Mouse (Mus musculus) forebrain, embryonic 11.5 days (tissue): ENCODE measurements around the gene Gstm5. TPM values are rescaled to one million over a fixed set of nuclear protein-coding genes. Genes with fewer than 3 reads are reported as not detected.
A peak's percentile ranks its signal among the peaks of the same experiment; 100 is the strongest.

Experiments
- ATAC-seq: fragments of 200-750 bp; cut with Nextera tagmentation; replicated peaks from 2 replicates; pipeline ENCODE4 v1.8.0; 2017; ENCODE audit warnings: moderate TSS enrichment; ENCODE audit not compliant: low FRiP score
- DNase-seq: peaks from one replicate; pipeline ENCODE4 v3.0.0-alpha.2; 2017; ENCODE audit warnings: low spot score
- H3K27ac ChIP-seq: fragments of 300-500 bp; sonication (generic); 2 replicates; pipeline ENCODE4 v1.5.1; 2014; ENCODE audit warnings: low read depth, low read length
- H3K27me3 ChIP-seq: fragments of 300-500 bp; sonication (generic); 2 replicates; pipeline ENCODE4 v1.6.1; 2014; ENCODE audit warnings: mild to moderate bottlenecking, low read length, mixed read lengths; ENCODE audit not compliant: control insufficient read depth, insufficient read depth
- H3K36me3 ChIP-seq: fragments of 300-500 bp; sonication (generic); 2 replicates; pipeline ENCODE4 v1.6.1; 2014; ENCODE audit warnings: mild to moderate bottlenecking, low read length, moderate library complexity, mixed read lengths; ENCODE audit not compliant: control insufficient read depth, insufficient read depth
- H3K4me1 ChIP-seq: fragments of 300-500 bp; sonication (generic); replicated peaks from 2 replicates; pipeline ENCODE4 v1.6.1; 2014; ENCODE audit warnings: low read length, mixed read lengths; ENCODE audit not compliant: control insufficient read depth, insufficient read depth
- H3K4me2 ChIP-seq: fragments of 300-500 bp; sonication (generic); 2 replicates; pipeline ENCODE4 v1.6.1; 2014; ENCODE audit warnings: low read depth, mild to moderate bottlenecking, low read length, moderate library complexity, mixed read lengths; ENCODE audit not compliant: severe bottlenecking
- H3K4me3 ChIP-seq: fragments of 300-500 bp; sonication (generic); 2 replicates; pipeline ENCODE4 v1.5.1; 2014; ENCODE audit warnings: low read depth, low read length
- H3K9ac ChIP-seq: fragments of 300-500 bp; sonication (generic); 2 replicates; pipeline ENCODE4 v1.6.1; 2014; ENCODE audit warnings: low read length
- H3K9me3 ChIP-seq: fragments of 300-500 bp; sonication (generic); 2 replicates; pipeline ENCODE4 v1.6.1; 2016; ENCODE audit warnings: low read length, mixed read lengths; ENCODE audit not compliant: control insufficient read depth
- WGBS: fragments of 180-500 bp; shearing (Covaris S2); extraction: QIAGEN DNeasy Blood & Tissue Kit; methylation state at CpG from one replicate; pipeline ENCODE4 v1.1.7; 2014; 5-methylcytosine and 5-hydroxymethylcytosine counted together
- polyA plus RNA-seq: library from polyadenylated mRNA; unstranded; fragments of >200 nt; fragmentation: Nextera tagmentation; extraction: Ambion mirVana; gene quantifications from 2 replicates; pipeline ENCODE4 v1.2.1, GENCODE M21; 2014

Gene Gstm5
- polyA plus RNA-seq, 1 experiment from 2014 or later: 222 TPM

DNA sequence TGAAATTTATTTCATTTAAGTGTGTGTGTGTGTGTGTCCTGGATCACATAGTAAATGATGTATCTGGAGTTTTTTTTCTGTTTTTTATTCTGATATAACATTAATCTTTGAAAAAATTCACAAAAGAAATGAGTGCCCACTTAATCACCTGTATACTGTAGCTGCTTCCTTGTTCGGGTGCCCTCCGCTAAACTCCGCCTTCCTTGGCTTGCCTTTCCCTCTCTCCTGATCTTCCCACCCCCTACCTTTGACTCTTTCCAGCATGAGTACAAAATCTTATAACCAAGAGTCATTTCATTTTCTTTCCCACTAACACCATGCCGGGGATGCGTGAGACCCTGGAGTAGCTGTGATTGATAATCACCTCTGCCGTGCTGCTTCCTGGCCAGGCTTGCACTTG lies 36.5 kb downstream of the Gstm5 start:
- H3K36me3 ChIP-seq: no peaks in the 10 kb centered on the region
- no peak overlapping the region for H3K4me2 ChIP-seq
- H3K4me1 ChIP-seq: no peaks in the 10 kb centered on the region; the same call in 1 of the 2 replicates
- H3K9ac ChIP-seq: no peak overlapping the region
- WGBS: 82% methylated on average over 6 of the region's 6 CpGs
- ATAC-seq: peak; percentile 1; the same call in 1 of the 2 replicates
- no peak overlapping the region for H3K27ac ChIP-seq
- H3K27me3 ChIP-seq: no peaks in the 10 kb centered on the region
- H3K9me3 ChIP-seq: no peaks in the 10 kb centered on the region
- no peak overlapping the region for H3K4me3 ChIP-seq
- DNase-seq: no peak

DNA sequence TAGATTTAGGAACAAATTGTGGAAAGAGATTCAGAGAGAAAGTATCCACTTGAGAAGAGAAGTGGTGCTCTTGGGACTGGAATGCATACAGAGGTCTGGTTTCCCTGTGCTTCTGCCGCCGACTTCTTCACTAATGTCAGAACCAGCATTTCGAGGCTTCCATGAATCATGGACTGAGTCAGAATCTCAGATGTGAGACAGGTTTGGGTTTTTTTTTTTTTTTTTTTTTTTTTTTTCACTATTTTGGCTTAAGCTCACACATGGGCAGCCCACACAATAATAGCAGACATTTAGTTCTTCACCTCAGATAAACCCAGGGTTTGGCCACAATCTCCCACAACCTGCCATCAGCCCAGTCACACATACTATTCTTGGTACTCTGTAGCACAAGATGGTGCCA lies 39.6 kb downstream of the Gstm5 start:
- no peak overlapping the region for H3K9ac ChIP-seq
- H3K9me3 ChIP-seq: no peaks in the 10 kb centered on the region
- H3K4me2 ChIP-seq: no peak overlapping the region
- DNase-seq (no peak), ATAC-seq (no peak)
- H3K27me3 ChIP-seq: no peaks in the 10 kb centered on the region
- 91% methylated on average over 3 of the region's 3 CpGs for WGBS
- H3K4me1 ChIP-seq: no peaks in the 10 kb centered on the region; the same call in 1 of the 2 replicates
- no peaks in the 10 kb centered on the region for H3K36me3 ChIP-seq
- H3K27ac ChIP-seq: no peak overlapping the region
- H3K4me3 ChIP-seq: no peak overlapping the region

DNA sequence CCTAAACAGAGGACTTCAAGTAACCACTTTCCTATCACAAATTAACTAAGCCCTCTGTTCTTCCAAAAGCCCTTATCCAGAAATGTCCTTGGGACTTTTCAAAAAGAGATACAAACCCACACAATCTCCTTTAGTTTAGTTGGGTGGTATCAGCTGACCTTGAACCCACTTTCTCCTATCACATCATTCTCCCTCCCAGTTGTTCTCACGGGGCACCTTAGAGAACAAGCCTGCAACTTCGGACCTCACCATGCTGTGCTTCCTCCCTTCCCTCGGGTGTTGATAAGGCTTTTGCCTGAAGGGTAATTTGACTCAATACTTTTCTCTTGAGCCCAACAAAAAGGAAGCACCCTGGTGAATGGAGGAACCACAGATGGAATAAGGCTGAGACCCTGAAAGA lies 40.3 kb downstream of the Gstm5 start:
- WGBS: 58% methylated on average over 3 of the region's 3 CpGs
- Histone ChIP-seq H3K4me1 (no peaks in the 10 kb centered on the region; the same call in 1 of the 2 replicates), H3K4me3 (no peak overlapping the region), H3K4me2 (no peak overlapping the region), H3K27ac (no peak overlapping the region), H3K27me3 (no peaks in the 10 kb centered on the region), H3K36me3 (no peaks in the 10 kb centered on the region), H3K9ac (no peak overlapping the region), H3K9me3 (no peaks in the 10 kb centered on the region)
- ATAC-seq (no peak), DNase-seq (no peak)

DNA sequence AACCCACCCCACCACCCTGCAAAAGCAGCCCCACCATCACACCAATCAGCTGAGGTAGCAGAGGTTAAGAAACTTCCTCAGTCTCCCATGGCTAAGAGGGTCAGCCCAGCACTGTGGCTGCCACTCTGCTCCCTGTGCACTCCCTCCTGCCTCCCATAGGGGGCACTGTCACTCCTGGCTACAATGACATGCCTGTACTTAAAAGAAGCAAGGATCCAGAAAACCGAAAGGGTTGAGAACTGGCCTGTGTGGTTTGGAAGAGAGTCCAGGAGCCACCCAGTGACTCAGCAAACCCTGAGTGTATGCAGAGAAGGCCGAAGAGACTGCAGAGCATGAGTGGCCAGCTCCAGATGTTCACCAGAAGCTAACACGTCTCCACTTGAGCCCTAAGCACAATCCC lies 43.8 kb downstream of the Gstm5 start:
- Histone ChIP-seq H3K27ac (no peak overlapping the region), H3K27me3 (no peaks in the 10 kb centered on the region), H3K4me2 (no peak overlapping the region), H3K4me3 (no peak overlapping the region), H3K36me3 (no peaks in the 10 kb centered on the region), H3K4me1 (peaks cover 2% of the 10 kb centered on the region; the same call in 1 of the 2 replicates), H3K9me3 (no peaks in the 10 kb centered on the region), H3K9ac (no peak overlapping the region)
- ATAC-seq (no peak), DNase-seq (peak; percentile 74)
- WGBS: 49% methylated on average over 3 of the region's 3 CpGs

DNA sequence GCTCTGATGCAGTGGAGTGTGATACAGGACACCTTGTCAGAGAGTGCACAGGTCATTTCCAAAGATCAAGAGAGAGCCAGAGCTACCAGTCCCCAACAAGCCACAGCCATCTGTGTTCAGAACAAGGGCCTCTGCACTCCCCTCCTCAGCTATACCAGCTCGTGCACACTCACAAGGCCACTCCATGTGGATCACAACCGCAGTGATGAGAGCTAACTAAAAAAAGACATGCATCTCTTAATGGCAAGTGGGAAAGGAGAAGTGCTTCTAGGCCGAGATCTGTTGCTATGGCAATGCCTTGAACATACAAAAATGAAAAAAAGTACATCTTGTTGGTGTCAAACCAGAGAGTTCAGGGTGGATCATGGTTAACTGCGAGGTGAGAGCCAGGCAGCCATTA lies 44.2 kb downstream of the Gstm5 start:
- Histone ChIP-seq H3K9me3 (no peaks in the 10 kb centered on the region), H3K36me3 (no peaks in the 10 kb centered on the region), H3K27ac (no peak overlapping the region), H3K4me3 (no peak overlapping the region), H3K4me2 (no peak overlapping the region), H3K27me3 (no peaks in the 10 kb centered on the region), H3K9ac (no peak overlapping the region), H3K4me1 (peaks cover 2% of the 10 kb centered on the region; the same call in 1 of the 2 replicates)
- ATAC-seq (no peak), DNase-seq (no peak)
- 77% methylated on average over 4 of the region's 4 CpGs for WGBS

DNA sequence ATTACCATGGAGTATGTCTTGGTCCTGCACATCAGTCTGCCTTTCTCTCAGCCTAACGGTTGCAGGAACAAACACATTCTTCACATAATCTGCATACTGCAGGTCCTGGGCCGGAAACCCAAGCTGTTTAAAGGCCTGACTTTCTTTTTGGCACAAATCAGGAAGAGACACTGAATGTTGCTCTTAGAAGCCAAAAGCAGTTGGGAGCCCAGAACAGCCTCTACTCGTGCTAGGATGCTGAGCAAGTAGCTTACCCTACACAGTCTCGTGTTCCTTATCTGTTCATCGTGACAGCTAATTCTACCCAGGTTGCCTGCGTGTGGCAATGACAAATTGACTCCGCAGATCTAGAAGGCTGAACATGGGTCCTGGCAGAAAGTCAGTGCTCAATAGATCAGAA lies 44.9 kb downstream of the Gstm5 start:
- no peak overlapping the region for H3K4me3 ChIP-seq
- WGBS: 86% methylated on average over 7 of the region's 7 CpGs
- H3K36me3 ChIP-seq: no peaks in the 10 kb centered on the region
- H3K27me3 ChIP-seq: no peaks in the 10 kb centered on the region
- H3K9me3 ChIP-seq: no peaks in the 10 kb centered on the region
- no peak overlapping the region for H3K9ac ChIP-seq
- no peak overlapping the region for H3K4me2 ChIP-seq
- ATAC-seq (no peak), DNase-seq (no peak)
- no peak overlapping the region for H3K27ac ChIP-seq
- H3K4me1 ChIP-seq: peaks cover 2% of the 10 kb centered on the region; the same call in 1 of the 2 replicates

DNA sequence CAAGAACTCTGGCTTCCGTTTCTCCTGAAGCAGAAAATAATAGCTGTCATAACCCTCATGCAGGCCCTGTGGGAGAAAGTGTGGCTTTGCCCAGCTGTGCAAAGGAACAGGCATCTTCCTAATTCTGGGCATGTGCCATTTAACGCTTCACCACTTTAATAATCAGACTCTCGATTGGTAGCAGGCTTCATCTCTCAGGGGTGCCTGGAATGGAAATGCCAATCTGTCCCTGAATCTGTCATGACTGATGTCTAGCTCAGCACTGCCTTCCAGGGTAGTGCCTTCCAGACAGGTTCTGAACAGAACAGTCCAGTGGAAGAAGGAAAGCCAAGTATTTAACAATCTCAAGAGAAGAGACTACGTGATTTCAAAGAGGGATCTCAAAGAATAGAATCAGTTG lies 45.6 kb downstream of the Gstm5 start:
- DNase-seq: no peak
- Histone ChIP-seq H3K9ac (no peak overlapping the region), H3K4me3 (no peak overlapping the region), H3K4me2 (no peak overlapping the region), H3K27me3 (no peaks in the 10 kb centered on the region), H3K27ac (no peak overlapping the region), H3K36me3 (no peaks in the 10 kb centered on the region), H3K9me3 (no peaks in the 10 kb centered on the region), H3K4me1 (peaks cover 2% of the 10 kb centered on the region; the same call in 1 of the 2 replicates)
- no peak for ATAC-seq
- WGBS: 86% methylated on average over 4 of the region's 4 CpGs

DNA sequence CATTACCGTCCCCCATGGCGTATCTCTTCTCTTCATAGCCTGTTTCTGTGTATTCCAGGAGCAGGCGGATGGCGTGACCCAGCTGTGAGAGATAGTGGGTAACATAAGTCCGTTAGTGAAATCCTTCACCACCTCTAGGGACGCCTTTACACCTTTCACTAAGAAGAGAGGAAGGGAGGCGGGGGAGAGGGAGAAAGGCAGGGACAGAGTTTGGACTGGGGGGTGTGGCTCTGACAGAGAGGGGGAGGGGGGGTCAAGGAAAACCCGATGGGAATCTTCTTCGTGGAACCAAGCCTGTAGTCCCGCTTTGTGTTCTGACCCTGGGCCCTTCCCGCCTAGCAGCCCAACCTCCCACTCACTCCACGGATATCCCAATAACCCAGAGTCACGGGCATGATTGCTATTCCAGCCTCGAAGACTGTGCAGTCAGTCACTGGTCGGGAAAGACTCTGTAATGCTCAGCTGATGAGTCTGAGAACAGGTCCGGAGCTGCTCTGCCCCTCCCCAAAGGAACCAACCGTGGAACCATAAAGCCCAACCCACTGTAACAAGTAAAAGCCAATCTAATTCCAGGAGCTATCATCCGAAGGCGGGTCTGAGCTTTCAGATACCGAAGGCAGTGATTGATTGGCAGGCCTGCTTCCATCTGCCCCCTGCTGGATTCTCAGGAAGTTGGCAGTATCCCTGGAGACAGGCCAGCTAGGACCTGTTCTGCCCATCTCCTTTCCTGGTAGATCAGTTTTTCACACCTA lies 47.8 kb downstream of the Gstm5 start, which contains the start of gene Gstm6:
Gene Gstm6 (minus strand): TSS at position 511 of the 752 bp plus-strand sequence.
- H3K4me3 ChIP-seq: peak within 1 kb of the TSS; percentile 25

DNA sequence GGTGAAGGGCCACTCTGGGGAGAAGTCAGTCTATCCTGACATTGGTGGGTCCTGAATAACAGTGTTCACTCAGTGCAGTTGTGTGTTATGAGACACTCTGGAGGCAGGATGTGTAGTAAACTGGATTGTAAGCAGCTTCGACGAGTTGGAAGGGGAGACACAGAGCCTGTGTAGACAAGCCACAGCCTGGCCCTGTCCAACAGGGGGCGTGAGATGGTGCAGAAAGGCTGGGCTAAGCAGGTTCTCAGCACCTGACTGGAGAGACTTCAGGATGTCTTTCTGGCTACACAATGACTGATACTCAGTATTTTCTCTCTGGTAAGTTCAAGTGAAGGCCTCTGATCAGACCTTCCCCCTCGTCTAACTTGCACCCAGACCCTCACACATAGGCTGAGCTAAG lies 50.1 kb downstream of the Gstm5 start:
- 58% methylated on average over 4 of the region's 4 CpGs for WGBS
- no peaks in the 10 kb centered on the region for H3K36me3 ChIP-seq
- no peak overlapping the region for H3K27ac ChIP-seq
- no peak overlapping the region for H3K4me3 ChIP-seq
- ATAC-seq: no peak
- no peak overlapping the region for H3K4me2 ChIP-seq
- no peak for DNase-seq
- H3K27me3 ChIP-seq: no peaks in the 10 kb centered on the region
- peaks cover 2% of the 10 kb centered on the region; the same call in 1 of the 2 replicates for H3K4me1 ChIP-seq
- H3K9ac ChIP-seq: no peak overlapping the region
- H3K9me3 ChIP-seq: no peaks in the 10 kb centered on the region

More for the DNA sequence above, 47.8 kb downstream of the Gstm5 start, which contains the start of gene Gstm6:
- peaks cover 2% of the 10 kb centered on the region; the same call in 1 of the 2 replicates for H3K4me1 ChIP-seq
- no peaks in the 10 kb centered on the region for H3K36me3 ChIP-seq
- 15% methylated on average over 20 of the region's 20 CpGs for WGBS
- H3K27ac ChIP-seq: no peak within 1 kb of the TSS
- peak; percentile 67 for DNase-seq
- H3K9ac ChIP-seq: peak within 1 kb of the TSS; percentile 24; the same call in 1 of the 2 replicates
- peak within 1 kb of the TSS; percentile 54 for H3K4me2 ChIP-seq
- H3K9me3 ChIP-seq: no peaks in the 10 kb centered on the region
- peak; percentile 74 for ATAC-seq
- H3K27me3 ChIP-seq: no peaks in the 10 kb centered on the region
